Mouse (Mus musculus) neural tube, embryonic 13.5 days (tissue): ENCODE results near the gene Foxr1. TPM values are rescaled to one million over a fixed set of nuclear protein-coding genes. Genes with fewer than 3 reads are reported as not detected.

Experiments
- ATAC-seq: fragments of 200-750 bp; cut with Nextera tagmentation; 2 replicates; pipeline ENCODE4 v1.8.0; 2017; ENCODE audit warnings: low read depth, mild to moderate bottlenecking, moderate TSS enrichment, moderate library complexity
- H3K27ac ChIP-seq: fragments of 300-500 bp; sonication (generic); replicated peaks from 2 replicates; pipeline ENCODE4 v1.5.1; 2015; ENCODE audit warnings: moderate library complexity, mild to moderate bottlenecking, inconsistent platforms
- H3K27me3 ChIP-seq: fragments of 300-500 bp; sonication (generic); 2 replicates; pipeline ENCODE4 v1.6.1; 2015; ENCODE audit warnings: mild to moderate bottlenecking, inconsistent platforms
- H3K36me3 ChIP-seq: fragments of 300-500 bp; sonication (generic); 2 replicates; pipeline ENCODE4 v1.6.1; 2015; ENCODE audit warnings: mild to moderate bottlenecking, inconsistent platforms
- H3K4me1 ChIP-seq: fragments of 300-500 bp; sonication (generic); replicated peaks from 2 replicates; pipeline ENCODE4 v1.6.1; 2015; ENCODE audit warnings: inconsistent platforms
- H3K4me2 ChIP-seq: fragments of 300-500 bp; sonication (generic); 2 replicates; pipeline ENCODE4 v1.6.1; 2015; ENCODE audit warnings: inconsistent platforms, mild to moderate bottlenecking, moderate library complexity
- H3K4me3 ChIP-seq: fragments of 300-500 bp; sonication (generic); 2 replicates; pipeline ENCODE4 v1.5.1; 2015; ENCODE audit warnings: mild to moderate bottlenecking, inconsistent platforms
- H3K9ac ChIP-seq: fragments of 300-500 bp; sonication (generic); 2 replicates; pipeline ENCODE4 v1.6.1; 2015; ENCODE audit warnings: moderate library complexity, mild to moderate bottlenecking, inconsistent platforms
- H3K9me3 ChIP-seq: fragments of 300-500 bp; sonication (generic); 2 replicates; pipeline ENCODE4 v1.6.1; 2016; ENCODE audit warnings: inconsistent platforms
- WGBS: fragments of 180-500 bp; shearing (Covaris S2); methylation state at CpG from one replicate; pipeline ENCODE4 v1.1.7; 2015; 5-methylcytosine and 5-hydroxymethylcytosine counted together
- polyA plus RNA-seq: library from polyadenylated mRNA; unstranded; fragments of >200 nt; fragmentation: Nextera tagmentation; extraction: Ambion mirVana; gene quantifications from 2 replicates; pipeline ENCODE4 v1.2.1, GENCODE M21; 2015

The Foxr1 gene
- polyA plus RNA-seq = not detected in 2 replicates

- Histone ChIP-seq H3K4me3 (no peak within 1 kb of the TSS), H3K36me3 (no peaks in the 10 kb centered on the region), H3K27ac (no peak within 1 kb of the TSS), H3K4me1 (no peaks in the 10 kb centered on the region), H3K9ac (no peak within 1 kb of the TSS), H3K4me2 (no peak within 1 kb of the TSS), H3K9me3 (no peaks in the 10 kb centered on the region), H3K27me3 (no peaks in the 10 kb centered on the region)
- no peak for ATAC-seq
- 73% methylated on average over 19 of the region's 19 CpGs for WGBS
Measured at GRCm38 (mm10) chr9:44440961-44441360, at the start of gene Foxr1. Gene Foxr1 (minus strand): TSS chr9:44441136.

GRCm38 (mm10) chr9:44490086-44490967, 49.4 kb upstream of the Foxr1 start:
- no peak for ATAC-seq
- Histone ChIP-seq H3K4me1 (peaks cover 98% of the 10 kb centered on the region), H3K9me3 (no peaks in the 10 kb centered on the region), H3K9ac (peak overlapping the region; percentile 56), H3K36me3 (no peaks in the 10 kb centered on the region), H3K4me2 (peak overlapping the region; percentile 98), H3K27me3 (no peaks in the 10 kb centered on the region), H3K27ac (peak overlapping the region; percentile 79), H3K4me3 (peak overlapping the region; percentile 15; the same call in 1 of the 2 replicates)
- 19% methylated on average over 17 of the region's 17 CpGs for WGBS

GRCm38 (mm10) chr9:44489651-44490085, 48.7 kb upstream of the Foxr1 start:
- H3K4me1 ChIP-seq = peaks cover 98% of the 10 kb centered on the region
- H3K4me2 ChIP-seq = peak overlapping the region; percentile 98
- H3K4me3 ChIP-seq = peak overlapping the region; percentile 15
- H3K36me3 ChIP-seq = no peaks in the 10 kb centered on the region
- ATAC-seq = no peak
- WGBS = 5% methylated on average over 7 of the region's 17 CpGs
- peak overlapping the region; percentile 56 for H3K9ac ChIP-seq
- no peaks in the 10 kb centered on the region for H3K9me3 ChIP-seq
- peak overlapping the region; percentile 79 for H3K27ac ChIP-seq
- no peaks in the 10 kb centered on the region for H3K27me3 ChIP-seq

- Histone ChIP-seq H3K9ac (peak overlapping the region; percentile 56), H3K4me1 (peaks cover 98% of the 10 kb centered on the region), H3K4me2 (peak overlapping the region; percentile 98), H3K27me3 (no peaks in the 10 kb centered on the region), H3K36me3 (no peaks in the 10 kb centered on the region), H3K4me3 (peak overlapping the region; percentile 15), H3K9me3 (no peaks in the 10 kb centered on the region), H3K27ac (peak overlapping the region; percentile 79)
- WGBS = 3% methylated on average over 5 of the region's 5 CpGs
- ATAC-seq = peak; percentile 24
Measured at GRCm38 (mm10) chr9:44488855-44489381, 48.0 kb upstream of the Foxr1 start.

GRCm38 (mm10) chr9:44488416-44488815, 47.5 kb upstream of the Foxr1 start:
- Histone ChIP-seq H3K27me3 (no peaks in the 10 kb centered on the region), H3K27ac (peak overlapping the region; percentile 79), H3K4me3 (peak overlapping the region; percentile 15), H3K4me1 (peaks cover 97% of the 10 kb centered on the region), H3K9me3 (no peaks in the 10 kb centered on the region), H3K36me3 (no peaks in the 10 kb centered on the region), H3K9ac (peak overlapping the region; percentile 56), H3K4me2 (peak overlapping the region; percentile 98)
- WGBS = 20% methylated on average over 8 of the region's 8 CpGs
- ATAC-seq = no peak; the same call in 1 of the 2 replicates

GRCm38 (mm10) chr9:44487441-44487840, 46.5 kb upstream of the Foxr1 start:
- 13% methylated on average over 7 of the region's 7 CpGs for WGBS
- H3K4me1 ChIP-seq = peaks cover 88% of the 10 kb centered on the region
- no peaks in the 10 kb centered on the region for H3K9me3 ChIP-seq
- no peaks in the 10 kb centered on the region for H3K27me3 ChIP-seq
- H3K9ac ChIP-seq = peak overlapping the region; percentile 99
- H3K36me3 ChIP-seq = no peaks in the 10 kb centered on the region
- H3K4me2 ChIP-seq = peak overlapping the region; percentile 98
- peak overlapping the region; percentile 79 for H3K27ac ChIP-seq
- peak overlapping the region; percentile 96 for H3K4me3 ChIP-seq
- ATAC-seq = no peak

GRCm38 (mm10) chr9:44486741-44487421, 45.9 kb upstream of the Foxr1 start:
- Histone ChIP-seq H3K4me2 (peak overlapping the region; percentile 98), H3K27ac (peak overlapping the region; percentile 79; the same call in 1 of the 2 replicates), H3K27me3 (no peaks in the 10 kb centered on the region), H3K4me3 (peak overlapping the region; percentile 96), H3K4me1 (peaks cover 88% of the 10 kb centered on the region), H3K36me3 (no peaks in the 10 kb centered on the region), H3K9ac (peak overlapping the region; percentile 99), H3K9me3 (no peaks in the 10 kb centered on the region)
- WGBS = 19% methylated on average over 15 of the region's 15 CpGs
- ATAC-seq = no peak

GRCm38 (mm10) chr9:44486335-44486734, 45.4 kb upstream of the Foxr1 start:
- ATAC-seq = no peak
- peaks cover 84% of the 10 kb centered on the region for H3K4me1 ChIP-seq
- 7% methylated on average over 3 of the region's 3 CpGs for WGBS
- H3K9me3 ChIP-seq = no peaks in the 10 kb centered on the region
- H3K36me3 ChIP-seq = no peaks in the 10 kb centered on the region
- peak overlapping the region; percentile 99 for H3K9ac ChIP-seq
- H3K27ac ChIP-seq = peak overlapping the region; percentile 79; the same call in 1 of the 2 replicates
- H3K4me2 ChIP-seq = peak overlapping the region; percentile 98
- no peaks in the 10 kb centered on the region for H3K27me3 ChIP-seq
- H3K4me3 ChIP-seq = peak overlapping the region; percentile 96

- 30% methylated on average over 14 of the region's 14 CpGs for WGBS
- no peak for ATAC-seq
- H3K27ac ChIP-seq = 0 out of 2 replicates have a peak overlapping the region, but pooled peaks have one; percentile 79
- H3K4me3 ChIP-seq = peak overlapping the region; percentile 96
- H3K9me3 ChIP-seq = no peaks in the 10 kb centered on the region
- H3K36me3 ChIP-seq = no peaks in the 10 kb centered on the region
- H3K4me1 ChIP-seq = peaks cover 78% of the 10 kb centered on the region
- H3K4me2 ChIP-seq = peak overlapping the region; percentile 98
- peak overlapping the region; percentile 99 for H3K9ac ChIP-seq
- no peaks in the 10 kb centered on the region for H3K27me3 ChIP-seq
Measured at GRCm38 (mm10) chr9:44485516-44486161, 44.7 kb upstream of the Foxr1 start.

- no peaks in the 10 kb centered on the region for H3K27me3 ChIP-seq
- H3K9ac ChIP-seq = peak overlapping the region; percentile 99
- H3K4me3 ChIP-seq = peak overlapping the region; percentile 96
- no peaks in the 10 kb centered on the region for H3K36me3 ChIP-seq
- H3K9me3 ChIP-seq = no peaks in the 10 kb centered on the region
- 48% methylated on average over 6 of the region's 6 CpGs for WGBS
- H3K4me2 ChIP-seq = peak overlapping the region; percentile 98
- no peak overlapping the region for H3K27ac ChIP-seq
- no peak for ATAC-seq
- H3K4me1 ChIP-seq = peaks cover 78% of the 10 kb centered on the region
Measured at GRCm38 (mm10) chr9:44485105-44485515, 44.2 kb upstream of the Foxr1 start.

GRCm38 (mm10) chr9:44484311-44485104, 43.6 kb upstream of the Foxr1 start:
- H3K9me3 ChIP-seq = no peaks in the 10 kb centered on the region
- WGBS = 47% methylated on average over 7 of the region's 7 CpGs
- no peaks in the 10 kb centered on the region for H3K27me3 ChIP-seq
- H3K4me1 ChIP-seq = peaks cover 77% of the 10 kb centered on the region
- H3K27ac ChIP-seq = no peak overlapping the region
- H3K9ac ChIP-seq = peak overlapping the region; percentile 99
- no peak for ATAC-seq
- H3K4me2 ChIP-seq = peak overlapping the region; percentile 98
- no peaks in the 10 kb centered on the region for H3K36me3 ChIP-seq
- H3K4me3 ChIP-seq = peak overlapping the region; percentile 96
